Mouse (Mus musculus): ENCODE measurements around the gene Anapc15. TPM values are rescaled to one million over a fixed set of nuclear protein-coding genes. Genes with fewer than 3 reads are reported as not detected.
A peak's percentile ranks its signal among the peaks of the same experiment; 100 is the strongest.

The Anapc15 gene
- total RNA-seq, 2 experiments from 2014 or later, result 27.4 to 35.2 TPM

GRCm38 (mm10) chr7:101844186-101844585 lies 19.3 kb upstream of the Anapc15 start:
- no peak for DNase-seq (ENCODE audit: low spot score in 2 of 2)

GRCm38 (mm10) chr7:101847934-101848333 lies 15.6 kb upstream of the Anapc15 start:
- DNase-seq (ENCODE audit: low spot score in 2 of 2), result no peak

GRCm38 (mm10) chr7:101851689-101852088 lies 11.8 kb upstream of the Anapc15 start:
- DNase-seq (ENCODE audit: low spot score in 2 of 2), result no peak

DNA sequence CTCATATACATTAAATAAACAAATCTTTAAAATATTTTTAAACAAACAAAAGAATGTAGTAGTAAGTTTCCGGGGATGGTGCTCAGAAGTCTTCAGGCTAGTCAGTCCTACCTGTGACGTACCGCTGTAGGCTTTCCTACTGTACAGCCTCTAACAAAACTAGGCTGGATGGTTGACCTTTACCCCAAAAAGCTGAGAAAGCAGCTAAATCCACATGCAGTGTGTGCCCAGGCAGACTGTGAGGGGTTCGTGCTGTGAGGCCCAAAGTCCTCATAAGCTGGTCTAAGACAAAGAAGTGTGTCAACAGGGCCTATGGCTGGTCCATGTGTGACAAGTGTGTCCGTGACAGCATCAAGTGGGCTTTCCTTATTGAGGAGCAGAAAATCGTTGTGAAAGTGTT lies 10.7 kb upstream of the Anapc15 start:
- DNase-seq (ENCODE audit: low spot score in 2 of 2), result no peak

GRCm38 (mm10) chr7:101853816-101854215 lies 9.7 kb upstream of the Anapc15 start:
- DNase-seq (ENCODE audit: low spot score in 2 of 2), result no peak

GRCm38 (mm10) chr7:101857094-101857493 lies 6.4 kb upstream of the Anapc15 start, which contains the start of gene Folr2:
Gene Folr2, minus strand, starts transcription at chr7:101857194.
- no peak for DNase-seq (ENCODE audit: low spot score in 2 of 2)

DNA sequence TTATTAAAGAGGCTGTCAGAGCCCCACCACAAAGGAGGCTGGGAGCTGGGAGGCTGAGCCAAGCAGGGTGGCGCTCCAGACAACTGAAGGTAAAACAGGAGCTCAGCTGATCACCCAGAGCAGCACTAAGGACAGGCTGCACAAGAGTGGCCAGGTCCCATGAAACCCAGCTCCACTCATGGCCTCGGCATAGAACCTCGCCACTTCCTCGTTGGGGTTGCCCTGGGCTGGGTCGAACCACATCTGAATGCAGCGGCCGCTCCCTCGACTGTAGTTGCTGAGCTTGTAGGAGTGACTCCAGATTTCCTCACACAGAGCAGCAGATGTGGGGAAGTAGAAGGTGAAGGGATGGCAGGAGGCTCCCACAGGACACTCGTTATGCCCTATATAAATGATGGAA lies 5.2 kb upstream of the Anapc15 start:
- no peak for DNase-seq (ENCODE audit: low spot score in 2 of 2)

GRCm38 (mm10) chr7:101860978-101861377 lies 2.5 kb upstream of the Anapc15 start:
- no peak for DNase-seq (ENCODE audit: low spot score in 2 of 2)

DNA sequence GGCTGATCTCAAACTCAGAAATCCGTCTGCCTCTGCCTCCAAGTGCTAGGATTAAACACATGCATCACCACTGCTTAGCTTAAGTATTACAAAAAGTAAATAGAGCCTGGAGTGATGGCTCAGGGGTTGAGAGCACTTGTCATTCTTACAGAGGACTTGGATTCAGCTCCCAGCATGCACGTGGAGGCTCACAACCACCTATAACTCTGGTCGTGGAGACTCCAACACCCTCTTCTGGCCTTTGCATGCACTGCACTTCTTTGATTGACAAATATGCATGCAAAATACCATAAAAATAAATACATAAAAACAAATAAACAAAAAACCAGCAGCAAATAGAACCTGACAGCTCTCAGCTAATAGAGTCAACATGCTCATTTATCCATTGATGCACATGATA lies 1.2 kb upstream of the Anapc15 start:
- DNase-seq (ENCODE audit: low spot score in 2 of 2), result no peak

- DNase-seq (ENCODE audit: low spot score in 2 of 2), result no peak
Observed at GRCm38 (mm10) chr7:101866491-101867265, 3.2 kb downstream of the Anapc15 start.

DNA sequence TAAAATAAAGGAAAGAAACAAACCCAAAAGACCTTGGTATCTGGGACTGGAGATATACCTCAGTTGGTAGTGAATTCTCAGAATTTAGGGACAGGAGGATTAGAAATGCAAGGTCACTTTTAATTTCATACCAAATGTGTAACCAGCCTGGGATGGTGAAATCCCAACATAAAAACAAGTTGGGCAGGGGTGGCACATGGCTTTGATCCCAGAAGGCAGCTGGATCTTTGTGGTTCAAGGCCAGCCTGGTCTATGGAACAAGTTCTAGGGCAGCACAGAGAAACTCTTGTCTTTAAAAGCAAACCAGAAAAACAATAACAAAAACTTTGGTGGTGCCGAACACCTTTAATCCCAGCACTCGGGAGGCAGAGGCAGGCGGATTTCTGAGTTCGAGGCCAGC lies 4.0 kb downstream of the Anapc15 start:
- no peak for DNase-seq (ENCODE audit: low spot score in 2 of 2)

DNA sequence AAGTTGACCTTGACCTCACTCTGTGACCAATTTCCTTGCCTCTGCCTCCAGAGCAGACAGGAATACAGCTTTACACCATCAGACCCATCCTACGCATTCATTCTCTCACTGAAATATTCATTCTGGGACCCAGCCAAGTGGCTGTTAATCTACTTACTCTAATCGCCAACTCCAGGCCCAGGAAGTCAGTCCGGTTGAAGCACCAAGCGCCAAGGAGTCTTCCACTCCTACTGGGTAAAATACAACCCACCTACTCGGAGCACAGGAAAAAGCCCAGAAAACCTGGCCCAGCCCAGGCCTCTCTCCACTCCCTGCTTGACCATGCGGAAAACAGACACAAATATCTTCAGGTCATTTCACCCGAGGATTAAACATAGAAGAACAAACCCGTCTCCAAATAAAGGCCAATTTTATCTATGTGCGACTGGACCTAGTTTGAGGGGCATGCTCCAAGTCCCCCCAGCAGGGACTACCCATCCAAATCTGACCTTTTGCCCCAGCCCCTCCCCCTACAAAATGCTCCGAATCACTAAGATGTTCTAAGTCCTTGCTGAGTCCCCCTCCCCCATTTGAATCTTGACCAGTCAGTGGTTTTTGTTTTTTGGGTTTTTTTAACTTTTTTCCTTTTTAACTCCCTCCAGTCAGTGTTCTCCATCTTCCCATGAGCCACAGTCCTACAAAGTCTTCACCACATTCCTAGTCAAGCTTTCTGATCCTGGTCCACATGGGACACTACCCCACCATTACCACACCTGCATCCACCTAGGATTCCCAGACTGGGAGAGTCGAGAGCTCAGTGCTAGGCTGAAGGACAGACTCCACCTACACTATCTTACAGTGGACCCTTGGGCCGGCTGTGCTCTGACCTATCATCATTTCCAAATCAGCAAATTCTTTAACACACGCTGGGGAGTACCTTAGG lies 5.0 kb downstream of the Anapc15 start:
- no peak for DNase-seq (ENCODE audit: low spot score in 2 of 2)

DNA sequence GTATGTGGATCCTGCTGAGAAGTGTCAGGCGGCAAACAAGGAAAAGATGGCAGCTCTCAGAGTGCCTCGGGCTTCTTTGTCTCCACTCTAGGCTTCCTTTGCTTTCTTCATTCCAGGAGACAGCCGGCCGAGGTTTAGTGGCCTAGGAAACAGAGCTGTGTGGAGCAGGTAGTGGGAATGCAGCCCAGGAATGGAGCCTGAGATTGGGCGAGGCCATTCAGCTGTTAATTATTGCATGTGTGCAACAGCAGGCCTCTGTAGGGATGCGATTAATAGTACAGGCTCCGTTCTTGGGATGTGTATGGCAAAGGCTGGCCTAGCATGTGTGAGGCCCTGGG lies 5.6 kb downstream of the Anapc15 start:
- no peak for DNase-seq (ENCODE audit: low spot score in 2 of 2)

- no peak for DNase-seq (ENCODE audit: low spot score in 2 of 2)
Observed at GRCm38 (mm10) chr7:101870629-101871028, 7.1 kb downstream of the Anapc15 start, which contains the start of gene Folr1. Gene Folr1, minus strand, starts transcription at chr7:101870788.

DNA sequence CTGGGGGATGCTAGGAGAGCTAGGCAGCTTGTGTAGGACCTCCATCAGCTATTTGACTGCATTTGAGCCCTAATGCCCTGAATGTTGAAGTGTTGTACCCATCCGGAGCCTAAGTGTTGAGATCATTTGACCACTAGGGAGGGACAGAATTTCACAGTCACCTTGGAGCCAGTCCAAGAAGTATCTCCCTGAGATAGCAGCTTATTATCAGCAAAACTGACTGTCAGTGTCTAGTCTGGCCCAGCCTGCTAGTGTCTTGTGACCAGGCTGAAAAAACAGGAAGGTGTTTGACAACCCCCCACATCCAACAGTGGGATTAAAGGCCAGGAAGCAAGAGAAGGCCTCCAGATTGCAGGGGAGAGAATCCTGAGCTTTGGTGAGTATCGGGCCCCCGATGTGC lies 7.8 kb downstream of the Anapc15 start:
- DNase-seq (ENCODE audit: low spot score in 2 of 2), result peak in 1 of 2 experiments; percentile 12

GRCm38 (mm10) chr7:101875978-101876377 lies 12.5 kb downstream of the Anapc15 start:
- no peak for DNase-seq (ENCODE audit: low spot score in 2 of 2)

- no peak for DNase-seq (ENCODE audit: low spot score in 2 of 2)
Observed at GRCm38 (mm10) chr7:101880855-101881254, 17.3 kb downstream of the Anapc15 start.

GRCm38 (mm10) chr7:101882413-101883154 lies 19.1 kb downstream of the Anapc15 start:
- DNase-seq (ENCODE audit: low spot score in 2 of 2), result no peak

- DNase-seq (ENCODE audit: low spot score in 2 of 2), result no peak
Observed at GRCm38 (mm10) chr7:101884160-101884559, 20.6 kb downstream of the Anapc15 start.

GRCm38 (mm10) chr7:101886274-101886673 lies 22.8 kb downstream of the Anapc15 start:
- no peak for DNase-seq (ENCODE audit: low spot score in 2 of 2)

GRCm38 (mm10) chr7:101888460-101888859 lies 24.9 kb downstream of the Anapc15 start:
- no peak for DNase-seq (ENCODE audit: low spot score in 2 of 2)

Data from adrenal gland, adult 18-20 months (tissue).